Mouse (Mus musculus) heart, postnatal 0 days (tissue): ENCODE data around the gene Palm2. TPM values are rescaled to one million over a fixed set of nuclear protein-coding genes. Genes with fewer than 3 reads are reported as not detected.

Experiments used
- ATAC-seq: fragments of 200-750 bp; cut with Nextera tagmentation; 2 replicates; pipeline ENCODE4 v1.8.0; 2017; ENCODE audit warnings: low read depth, moderate number of reproducible peaks, moderate library complexity; ENCODE audit not compliant: insufficient read depth
- DNase-seq: peaks from one replicate; pipeline ENCODE4 v3.0.0-alpha.2; 2016; ENCODE audit warnings: low spot score
- H3K27ac ChIP-seq: fragments of 300-500 bp; sonication (generic); 2 replicates; pipeline ENCODE4 v1.5.1; 2014; ENCODE audit warnings: low read depth, mild to moderate bottlenecking
- H3K27me3 ChIP-seq: fragments of 300-500 bp; sonication (generic); 2 replicates; pipeline ENCODE4 v1.6.1; 2014; ENCODE audit warnings: low read length, mixed read lengths; ENCODE audit not compliant: control insufficient read depth, insufficient read depth
- H3K36me3 ChIP-seq: fragments of 300-500 bp; sonication (generic); replicated peaks from 2 replicates; pipeline ENCODE4 v1.6.1; 2014; ENCODE audit warnings: low read length, mixed read lengths; ENCODE audit not compliant: control insufficient read depth, insufficient read depth
- H3K4me1 ChIP-seq: fragments of 300-500 bp; sonication (generic); 2 replicates; pipeline ENCODE4 v1.6.1; 2014; ENCODE audit warnings: antibody characterized with exemption; ENCODE audit not compliant: control insufficient read depth, insufficient read depth
- H3K4me2 ChIP-seq: fragments of 300-500 bp; sonication (generic); 2 replicates; pipeline ENCODE4 v1.6.1; 2014; ENCODE audit warnings: low read depth, mild to moderate bottlenecking, low read length, moderate library complexity
- H3K4me3 ChIP-seq: fragments of 300-500 bp; sonication (generic); 2 replicates; pipeline ENCODE4 v1.5.1; 2014; ENCODE audit warnings: low read depth, low read length
- H3K9ac ChIP-seq: fragments of 300-500 bp; sonication (generic); replicated peaks from 2 replicates; pipeline ENCODE4 v1.6.1; 2014; ENCODE audit warnings: low read depth, low read length, mixed read lengths
- H3K9me3 ChIP-seq: fragments of 300-500 bp; sonication (generic); replicated peaks from 2 replicates; pipeline ENCODE4 v1.6.1; 2016; ENCODE audit warnings: low read length; ENCODE audit not compliant: control insufficient read depth
- CTCF ChIP-seq: IDR thresholded peaks from 2 replicates; pipeline ENCODE4 v1.5.1; 2016; ENCODE audit warnings: antibody characterized with exemption, control low read depth, low read depth
- EP300 ChIP-seq: IDR thresholded peaks from 2 replicates; pipeline ENCODE4 v1.6.1; 2016; ENCODE audit warnings: antibody characterized with exemption, low read depth
- WGBS: fragments of 180-500 bp; shearing (Covaris S2); extraction: QIAGEN DNeasy Blood & Tissue Kit; methylation state at CpG from one replicate; pipeline ENCODE4 v1.1.7; 2014; 5-methylcytosine and 5-hydroxymethylcytosine counted together
- polyA plus RNA-seq: library from polyadenylated mRNA; unstranded; fragments of >200 nt; fragmentation: Nextera tagmentation; extraction: Ambion mirVana; gene quantifications from 2 replicates; pipeline ENCODE4 v1.2.1, GENCODE M21; 2015
- total RNA-seq: library from RNA; depleted of rRNA; stranded (reverse); fragments of >200 nt; gene quantifications from 2 replicates; pipeline ENCODE4 v1.2.3, GENCODE M21; 2014; ENCODE audit warnings: low replicate concordance

Palm2 gene
- total and polyA plus RNA-seq, 2 experiments from 2014 or later, result 6.6 to 12.6 TPM

GRCm38 (mm10) chr4:57446082-57446481, 12.0 kb downstream of the Palm2 start:
- Histone ChIP-seq H3K27me3 (no peaks in the 10 kb centered on the region), H3K27ac (no peak overlapping the region), H3K4me2 (no peak overlapping the region), H3K4me3 (no peak overlapping the region), H3K36me3 (no peaks in the 10 kb centered on the region), H3K9ac (no peak overlapping the region), H3K9me3 (peaks cover 5% of the 10 kb centered on the region; the same call in 1 of the 2 replicates), H3K4me1 (no peaks in the 10 kb centered on the region)
- DNase-seq, result no peak
- no peak for ATAC-seq
- TF ChIP-seq EP300 (no peak), CTCF (no peak)
- WGBS, result 72% methylated on average over 2 of the region's 2 CpGs

GRCm38 (mm10) chr4:57446854-57447444, 12.9 kb downstream of the Palm2 start:
- 87% methylated on average over 4 of the region's 4 CpGs for WGBS
- ATAC-seq (no peak), DNase-seq (no peak)
- TF ChIP-seq EP300 (no peak), CTCF (no peak)
- Histone ChIP-seq H3K4me2 (no peak overlapping the region), H3K27me3 (no peaks in the 10 kb centered on the region), H3K27ac (no peak overlapping the region), H3K4me3 (no peak overlapping the region), H3K9me3 (no peaks in the 10 kb centered on the region), H3K4me1 (no peaks in the 10 kb centered on the region), H3K9ac (no peak overlapping the region), H3K36me3 (no peaks in the 10 kb centered on the region)

DNA sequence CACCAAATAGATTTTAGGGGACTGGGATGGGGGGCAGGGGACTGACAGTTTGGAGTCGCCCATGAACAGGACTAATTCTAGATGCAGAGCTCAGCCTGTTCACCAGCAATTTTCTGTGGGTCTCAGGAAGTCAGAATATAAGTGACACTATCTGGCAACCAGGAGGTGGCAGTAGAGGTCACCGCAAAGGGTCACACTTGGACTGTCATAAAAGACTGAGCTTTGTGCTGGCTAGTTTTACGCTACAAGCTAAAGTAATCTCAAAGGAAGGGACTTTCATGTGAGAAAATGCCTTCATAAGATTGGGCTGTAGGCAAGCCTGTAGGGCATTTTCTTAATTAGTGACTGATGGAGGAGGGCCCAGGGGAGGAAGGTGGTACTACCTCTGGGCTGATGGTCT, 17.8 kb downstream of the Palm2 start:
- peak; percentile 81 for TF ChIP-seq CTCF
- TF ChIP-seq EP300, result no peak
- H3K4me3 ChIP-seq, result no peak overlapping the region
- 12% methylated on average over 3 of the region's 3 CpGs for WGBS
- no peak overlapping the region for H3K9ac ChIP-seq
- no peaks in the 10 kb centered on the region for H3K36me3 ChIP-seq
- peak; percentile 75 for DNase-seq
- H3K4me2 ChIP-seq, result no peak overlapping the region
- no peaks in the 10 kb centered on the region for H3K4me1 ChIP-seq
- no peaks in the 10 kb centered on the region for H3K27me3 ChIP-seq
- peak; percentile 77; the same call in 1 of the 2 replicates for ATAC-seq
- no peak overlapping the region for H3K27ac ChIP-seq
- H3K9me3 ChIP-seq, result no peaks in the 10 kb centered on the region

DNA sequence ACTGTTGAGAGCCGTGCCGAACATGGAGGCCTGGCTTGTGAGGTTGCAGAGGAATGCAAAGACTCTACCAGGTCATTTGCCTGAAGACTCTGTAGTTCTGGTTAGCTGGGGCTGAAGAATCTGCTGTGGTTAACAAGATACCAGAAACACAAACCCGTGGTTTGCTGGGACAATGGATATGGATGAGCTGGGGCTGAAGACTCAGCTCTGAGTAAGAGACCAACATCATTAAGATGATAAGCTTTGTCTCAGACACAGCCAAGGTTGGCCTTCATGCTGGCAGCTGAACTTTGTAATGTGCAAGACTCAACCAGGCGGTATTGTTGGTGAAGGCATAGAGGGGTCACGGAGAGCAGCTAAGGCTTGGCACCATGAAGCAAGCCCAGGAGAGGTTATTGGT, 18.6 kb downstream of the Palm2 start:
- ATAC-seq (no peak), DNase-seq (no peak)
- Histone ChIP-seq H3K4me1 (no peaks in the 10 kb centered on the region), H3K9ac (no peak overlapping the region), H3K9me3 (no peaks in the 10 kb centered on the region), H3K27ac (no peak overlapping the region), H3K27me3 (no peaks in the 10 kb centered on the region), H3K4me2 (no peak overlapping the region), H3K4me3 (no peak overlapping the region), H3K36me3 (no peaks in the 10 kb centered on the region)
- TF ChIP-seq CTCF (no peak), EP300 (no peak)
- 90% methylated on average over 5 of the region's 5 CpGs for WGBS

DNA sequence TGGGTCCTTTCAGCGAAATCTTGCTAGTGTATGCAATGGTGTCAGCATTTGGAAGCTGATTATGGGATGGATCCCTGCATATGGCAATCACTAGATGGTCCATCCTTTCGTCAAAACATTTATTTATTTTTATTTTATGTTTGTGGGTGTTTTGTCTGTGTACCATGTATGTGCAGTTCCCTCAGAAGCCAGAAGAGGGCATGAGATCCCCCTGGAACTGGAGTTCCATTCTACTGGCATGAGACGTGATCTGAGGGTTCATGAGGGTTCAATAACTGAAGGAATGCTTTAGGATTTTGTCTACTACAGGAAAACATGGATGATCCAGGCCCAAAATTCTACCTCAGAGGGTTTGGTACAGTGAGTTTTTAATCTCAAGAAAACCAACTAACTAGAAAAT, 28.3 kb downstream of the Palm2 start:
- 33% methylated on average over 2 of the region's 3 CpGs for WGBS
- Histone ChIP-seq H3K9ac (no peak overlapping the region), H3K27ac (no peak overlapping the region), H3K4me2 (no peak overlapping the region), H3K27me3 (no peaks in the 10 kb centered on the region), H3K9me3 (no peaks in the 10 kb centered on the region), H3K4me3 (no peak overlapping the region), H3K36me3 (no peaks in the 10 kb centered on the region), H3K4me1 (no peaks in the 10 kb centered on the region)
- ATAC-seq (no peak), DNase-seq (no peak)
- TF ChIP-seq CTCF (peak; percentile 68), EP300 (no peak)

- DNase-seq (no peak), ATAC-seq (no peak)
- WGBS, result 90% methylated on average over 7 of the region's 7 CpGs
- H3K4me2 ChIP-seq, result no peak overlapping the region
- no peak overlapping the region for H3K27ac ChIP-seq
- no peak overlapping the region for H3K4me3 ChIP-seq
- no peaks in the 10 kb centered on the region for H3K4me1 ChIP-seq
- no peaks in the 10 kb centered on the region for H3K9me3 ChIP-seq
- H3K27me3 ChIP-seq, result no peaks in the 10 kb centered on the region
- H3K36me3 ChIP-seq, result no peaks in the 10 kb centered on the region
- no peak overlapping the region for H3K9ac ChIP-seq
- TF ChIP-seq EP300 (no peak), CTCF (no peak)
These were observed 48.4 kb downstream of the Palm2 start for GRCm38 (mm10) chr4:57482435-57482834.
